Mouse (Mus musculus) midbrain, embryonic 11.5 days (tissue): Measurements from ENCODE around the gene Kmt2b. TPM values are rescaled to one million over a fixed set of nuclear protein-coding genes. Genes with fewer than 3 reads are reported as not detected.

Experiments
- ATAC-seq: fragments of 200-750 bp; cut with Nextera tagmentation; 2 replicates; pipeline ENCODE4 v1.8.0; 2017; ENCODE audit warnings: moderate TSS enrichment, moderate library complexity; ENCODE audit not compliant: low FRiP score
- DNase-seq: peaks from one replicate; pipeline ENCODE4 v3.0.0; 2015; ENCODE audit warnings: low spot score; ENCODE audit errors: missing footprints
- H3K27ac ChIP-seq: fragments of 300-500 bp; sonication (generic); 2 replicates; pipeline ENCODE4 v1.5.1; 2014; ENCODE audit warnings: low read depth, low read length
- H3K27me3 ChIP-seq: fragments of 300-500 bp; sonication (generic); 2 replicates; pipeline ENCODE4 v1.6.1; 2014; ENCODE audit warnings: mild to moderate bottlenecking, low read length, moderate library complexity, mixed read lengths; ENCODE audit not compliant: control insufficient read depth, insufficient read depth
- H3K36me3 ChIP-seq: fragments of 300-500 bp; sonication (generic); 2 replicates; pipeline ENCODE4 v1.6.1; 2014; ENCODE audit warnings: mild to moderate bottlenecking, low read length, moderate library complexity, mixed read lengths; ENCODE audit not compliant: control insufficient read depth, insufficient read depth
- H3K4me1 ChIP-seq: fragments of 300-500 bp; sonication (generic); 2 replicates; pipeline ENCODE4 v1.6.1; 2014; ENCODE audit warnings: low read length; ENCODE audit not compliant: control insufficient read depth, insufficient read depth
- H3K4me2 ChIP-seq: fragments of 300-500 bp; sonication (generic); 2 replicates; pipeline ENCODE4 v1.6.1; 2014; ENCODE audit warnings: mild to moderate bottlenecking, moderate library complexity
- H3K4me3 ChIP-seq: fragments of 300-500 bp; sonication (generic); 2 replicates; pipeline ENCODE4 v1.5.1; 2014; ENCODE audit warnings: low read depth, low read length
- H3K9ac ChIP-seq: fragments of 300-500 bp; sonication (generic); 2 replicates; pipeline ENCODE4 v1.6.1; 2014; ENCODE audit warnings: low read length
- H3K9me3 ChIP-seq: fragments of 300-500 bp; sonication (generic); 2 replicates; pipeline ENCODE4 v1.6.1; 2016; ENCODE audit warnings: low read length; ENCODE audit not compliant: control insufficient read depth
- WGBS: fragments of 180-500 bp; shearing (Covaris S2); extraction: QIAGEN DNeasy Blood & Tissue Kit; methylation state at CpG from one replicate; pipeline ENCODE4 v1.1.7; 2014; 5-methylcytosine and 5-hydroxymethylcytosine counted together
- polyA plus RNA-seq: library from polyadenylated mRNA; unstranded; fragments of >200 nt; fragmentation: Nextera tagmentation; extraction: Ambion mirVana; gene quantifications from 2 replicates; pipeline ENCODE4 v1.2.1, GENCODE M21; 2014

Kmt2b gene
- polyA plus RNA-seq, 1 experiment from 2014 or later = 10.7 TPM

- Histone ChIP-seq H3K4me3 (no peak overlapping the region), H3K9ac (no peak overlapping the region), H3K27me3 (no peaks in the 10 kb centered on the region), H3K27ac (no peak overlapping the region), H3K4me1 (no peaks in the 10 kb centered on the region), H3K9me3 (no peaks in the 10 kb centered on the region), H3K4me2 (no peak overlapping the region), H3K36me3 (peaks cover 14% of the 10 kb centered on the region)
- 87% methylated on average over 3 of the region's 3 CpGs for WGBS
- DNase-seq = peak; percentile 73
- no peak for ATAC-seq
These were observed 30.7 kb upstream of the Kmt2b start for GRCm38 (mm10) chr7:30619202-30619601.

GRCm38 (mm10) chr7:30618658-30619057 is 30.1 kb upstream of the Kmt2b start:
- DNase-seq (peak; percentile 57), ATAC-seq (no peak)
- Histone ChIP-seq H3K4me3 (no peak overlapping the region), H3K36me3 (peaks cover 13% of the 10 kb centered on the region), H3K4me2 (no peak overlapping the region), H3K9me3 (no peaks in the 10 kb centered on the region), H3K4me1 (no peaks in the 10 kb centered on the region), H3K27ac (no peak overlapping the region), H3K27me3 (no peaks in the 10 kb centered on the region), H3K9ac (no peak overlapping the region)
- 96% methylated on average over 9 of the region's 9 CpGs for WGBS

GRCm38 (mm10) chr7:30615049-30615760 is 26.7 kb upstream of the Kmt2b start:
- H3K4me2 ChIP-seq = no peak overlapping the region
- H3K9me3 ChIP-seq = no peaks in the 10 kb centered on the region
- H3K4me3 ChIP-seq = no peak overlapping the region
- H3K27ac ChIP-seq = no peak overlapping the region
- WGBS = 63% methylated on average over 5 of the region's 5 CpGs
- peaks cover 7% of the 10 kb centered on the region; the same call in 1 of the 2 replicates for H3K36me3 ChIP-seq
- H3K27me3 ChIP-seq = no peaks in the 10 kb centered on the region
- no peak overlapping the region for H3K9ac ChIP-seq
- DNase-seq = no peak
- H3K4me1 ChIP-seq = no peaks in the 10 kb centered on the region
- 0 out of 2 replicates have a peak, but pooled peaks have one; percentile 33 for ATAC-seq

GRCm38 (mm10) chr7:30614454-30614853 is 25.9 kb upstream of the Kmt2b start:
- Histone ChIP-seq H3K36me3 (peaks cover 7% of the 10 kb centered on the region; the same call in 1 of the 2 replicates), H3K4me1 (no peaks in the 10 kb centered on the region), H3K9ac (no peak overlapping the region), H3K27me3 (no peaks in the 10 kb centered on the region), H3K4me3 (no peak overlapping the region), H3K4me2 (no peak overlapping the region), H3K27ac (no peak overlapping the region), H3K9me3 (no peaks in the 10 kb centered on the region)
- ATAC-seq (no peak), DNase-seq (no peak)
- 78% methylated on average over 2 of the region's 2 CpGs for WGBS

- Histone ChIP-seq H3K4me3 (no peak overlapping the region), H3K27ac (no peak overlapping the region), H3K36me3 (peaks cover 7% of the 10 kb centered on the region; the same call in 1 of the 2 replicates), H3K4me1 (no peaks in the 10 kb centered on the region), H3K4me2 (no peak overlapping the region), H3K9me3 (no peaks in the 10 kb centered on the region), H3K27me3 (no peaks in the 10 kb centered on the region), H3K9ac (no peak overlapping the region)
- 24% methylated on average over 14 of the region's 14 CpGs for WGBS
- ATAC-seq (peak; percentile 42; the same call in 1 of the 2 replicates), DNase-seq (peak; percentile 93)
These were observed 25.1 kb upstream of the Kmt2b start for GRCm38 (mm10) chr7:30613529-30614112.

- H3K4me1 ChIP-seq = no peaks in the 10 kb centered on the region
- no peaks in the 10 kb centered on the region for H3K27me3 ChIP-seq
- peaks cover 7% of the 10 kb centered on the region; the same call in 1 of the 2 replicates for H3K36me3 ChIP-seq
- DNase-seq (no peak), ATAC-seq (no peak)
- H3K4me3 ChIP-seq = no peak within 1 kb of the TSS
- 79% methylated on average over 8 of the region's 8 CpGs for WGBS
- no peak within 1 kb of the TSS for H3K9ac ChIP-seq
- no peak within 1 kb of the TSS for H3K4me2 ChIP-seq
- no peaks in the 10 kb centered on the region for H3K9me3 ChIP-seq
- H3K27ac ChIP-seq = no peak within 1 kb of the TSS
These were observed 24.3 kb upstream of the Kmt2b start, which contains the start of gene Upk1a for GRCm38 (mm10) chr7:30612654-30613402. Gene Upk1a (minus strand): TSS chr7:30612847.

- H3K4me1 ChIP-seq = no peaks in the 10 kb centered on the region
- no peaks in the 10 kb centered on the region for H3K9me3 ChIP-seq
- DNase-seq (no peak), ATAC-seq (no peak)
- no peak overlapping the region for H3K27ac ChIP-seq
- H3K36me3 ChIP-seq = no peaks in the 10 kb centered on the region
- no peaks in the 10 kb centered on the region for H3K27me3 ChIP-seq
- 55% methylated on average over 7 of the region's 7 CpGs for WGBS
- no peak overlapping the region for H3K9ac ChIP-seq
- H3K4me3 ChIP-seq = no peak overlapping the region
- H3K4me2 ChIP-seq = no peak overlapping the region
These were observed 21.5 kb upstream of the Kmt2b start for GRCm38 (mm10) chr7:30610043-30610442.

- no peak for ATAC-seq
- H3K9me3 ChIP-seq = no peaks in the 10 kb centered on the region
- H3K27me3 ChIP-seq = no peaks in the 10 kb centered on the region
- DNase-seq = peak; percentile 47
- WGBS = 51% methylated on average over 16 of the region's 16 CpGs
- no peak overlapping the region for H3K4me2 ChIP-seq
- H3K4me1 ChIP-seq = no peaks in the 10 kb centered on the region
- H3K36me3 ChIP-seq = no peaks in the 10 kb centered on the region
- H3K4me3 ChIP-seq = no peak overlapping the region
- H3K9ac ChIP-seq = no peak overlapping the region
- H3K27ac ChIP-seq = no peak overlapping the region
These were observed 19.9 kb upstream of the Kmt2b start for GRCm38 (mm10) chr7:30608476-30608875.
